Mouse (Mus musculus): Measurements from ENCODE around the gene Sphk2.

The Sphk2 gene

GRCm38 (mm10) chr7:45717918-45718297, at the start of gene Sphk2:
Gene Sphk2, minus strand, starts transcription at chr7:45718002.
- DNase-seq: peak; percentile 99

GRCm38 (mm10) chr7:45767500-45767899, 49.7 kb upstream of the Sphk2 start:
- no peak for DNase-seq

DNA sequence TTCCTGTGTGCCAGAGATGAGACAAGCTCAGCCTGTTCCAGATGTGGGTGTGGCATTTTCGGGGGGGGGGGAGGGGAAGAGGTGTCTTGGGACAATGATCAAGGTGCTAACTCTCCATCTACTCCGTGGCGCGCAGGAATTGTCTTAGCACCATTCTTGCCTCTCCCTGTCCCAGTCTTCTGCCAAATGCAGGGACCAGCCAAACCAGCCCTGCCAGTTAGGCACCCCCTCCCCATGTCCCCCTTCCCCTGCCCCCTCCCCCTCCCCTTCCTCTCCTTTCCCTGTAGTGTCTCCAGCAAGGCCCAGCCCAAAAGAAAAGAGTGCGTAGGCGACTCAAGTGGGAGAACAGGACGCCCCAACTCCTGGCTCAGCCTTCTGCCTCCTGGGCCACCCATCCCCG, 49.0 kb upstream of the Sphk2 start:
- no peak for DNase-seq

GRCm38 (mm10) chr7:45765995-45766394, 48.2 kb upstream of the Sphk2 start:
- no peak for DNase-seq

- DNase-seq: no peak
These were observed 42.3 kb upstream of the Sphk2 start for GRCm38 (mm10) chr7:45760151-45760550.

DNA sequence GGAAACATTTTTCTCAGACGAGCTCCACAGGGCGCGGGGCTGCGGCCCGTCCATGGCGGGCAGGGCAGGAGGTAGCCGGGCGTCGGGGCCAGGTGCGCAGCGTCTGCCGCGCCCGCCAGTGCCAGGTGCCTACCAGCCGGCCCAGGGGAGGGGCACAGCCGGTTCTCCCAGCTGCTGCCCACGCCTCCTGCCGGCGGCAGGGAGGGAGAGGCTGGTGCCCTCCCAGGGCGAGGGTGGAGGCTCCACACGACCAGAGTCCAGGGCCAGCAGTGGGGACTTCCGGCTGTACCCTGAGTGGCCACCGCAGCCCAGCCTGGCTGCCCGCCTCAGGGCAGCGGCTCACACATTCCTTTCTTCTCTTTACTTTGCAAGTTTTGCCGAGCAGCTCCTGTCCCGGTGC, 41.6 kb upstream of the Sphk2 start:
- peak; percentile 72 to 91 for DNase-seq

DNA sequence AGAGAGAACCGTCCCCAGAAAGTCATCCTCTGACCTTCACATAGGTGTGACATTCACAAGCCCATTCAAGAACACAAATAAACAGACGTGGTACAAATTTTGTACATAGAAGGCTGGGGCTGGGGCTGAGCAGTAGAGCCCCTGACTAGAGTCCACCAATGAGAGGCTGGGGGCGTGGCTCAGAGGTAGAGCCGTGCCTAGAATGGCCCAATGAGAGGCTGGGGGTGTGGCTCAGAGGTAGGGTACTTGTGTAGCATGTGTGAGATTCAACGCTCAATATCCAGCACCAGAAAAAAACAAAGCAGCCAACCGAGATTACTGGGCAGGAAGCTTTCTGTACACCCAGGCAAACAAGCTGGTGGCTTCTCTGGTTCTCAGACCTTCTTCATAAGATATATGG, 37.9 kb upstream of the Sphk2 start:
- no peak for DNase-seq

GRCm38 (mm10) chr7:45750162-45750561, 32.4 kb upstream of the Sphk2 start:
- peak; percentile 50 to 63 for DNase-seq

DNA sequence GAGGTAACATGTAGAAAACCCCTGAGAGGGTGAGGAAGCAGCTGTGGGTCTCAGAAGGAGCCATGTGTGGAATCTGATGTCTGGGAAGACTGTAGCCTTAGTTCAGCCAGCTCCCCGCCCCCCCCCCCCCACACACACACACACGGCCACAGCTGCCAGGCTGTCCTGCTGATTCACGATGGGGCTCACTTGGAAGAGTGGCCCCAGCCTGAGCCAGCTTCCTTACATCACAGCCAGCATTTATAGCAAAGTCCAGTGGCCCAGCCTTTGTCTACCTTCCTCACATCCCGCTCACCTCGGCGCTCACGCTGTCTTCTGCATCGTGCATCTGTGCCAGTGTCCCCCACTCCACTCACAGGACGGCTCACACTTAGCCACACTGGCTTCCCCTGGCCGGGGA, 31.6 kb upstream of the Sphk2 start:
- DNase-seq: no peak

GRCm38 (mm10) chr7:45748110-45748509, 30.3 kb upstream of the Sphk2 start:
- DNase-seq: peak in 1 of 2 experiments; percentile 57

DNA sequence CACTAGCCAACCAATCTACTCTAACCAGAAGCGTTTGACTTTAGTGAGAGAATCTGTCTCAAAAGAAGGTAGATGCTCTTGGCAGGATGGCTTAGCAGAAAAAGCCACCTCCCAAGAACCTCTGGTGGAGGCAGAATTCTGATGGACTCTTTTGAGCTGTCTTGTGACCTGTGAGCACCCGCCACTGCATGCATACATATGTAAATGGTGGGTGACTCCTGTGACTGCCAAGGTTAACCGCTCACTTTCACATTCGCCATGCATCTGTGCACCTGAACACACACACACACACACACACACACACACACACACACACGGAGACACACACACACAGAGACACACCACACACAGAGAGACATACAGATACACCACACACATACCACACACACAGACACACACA, 29.6 kb upstream of the Sphk2 start:
- no peak for DNase-seq

DNA sequence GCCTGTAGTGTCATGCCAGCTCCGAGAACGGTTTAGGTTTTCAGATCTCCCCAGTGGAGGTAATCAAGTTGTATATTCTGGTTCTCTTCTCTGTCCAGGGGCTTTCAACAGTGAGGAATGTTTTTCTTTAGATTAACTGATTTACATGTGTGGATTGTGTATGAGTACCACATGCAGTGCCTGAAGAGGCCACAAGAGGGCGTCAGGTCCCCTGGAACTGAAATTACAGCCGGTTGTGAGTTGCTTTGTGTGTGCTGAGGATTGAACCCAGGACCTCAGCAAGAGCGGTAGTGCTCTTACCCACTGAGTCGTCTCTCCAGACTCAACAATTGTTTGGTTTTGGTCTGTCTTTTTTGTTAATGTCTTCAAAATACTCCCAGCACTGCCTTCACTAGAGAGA, 28.7 kb upstream of the Sphk2 start:
- DNase-seq: peak in 1 of 2 experiments; percentile 29

DNA sequence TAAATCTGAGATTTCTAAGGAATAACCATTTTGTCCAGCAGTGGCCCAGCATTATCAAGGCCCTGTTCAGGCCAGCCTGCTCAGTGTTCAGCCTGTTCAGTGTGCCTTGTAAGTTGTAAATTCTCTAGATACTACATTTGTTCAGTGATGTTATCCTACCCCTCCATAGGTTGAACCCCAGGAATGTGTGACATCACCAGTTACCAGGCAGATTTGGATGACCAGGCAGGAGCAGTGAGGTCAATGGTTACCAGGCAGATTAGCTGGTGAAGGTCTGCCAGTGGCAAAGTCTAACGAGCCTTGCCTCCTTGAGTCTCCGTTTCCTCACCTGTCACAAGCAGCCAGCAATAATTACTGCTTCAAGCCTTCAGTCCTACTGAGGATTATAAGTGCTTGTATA, 26.6 kb upstream of the Sphk2 start:
- DNase-seq: peak; percentile 87 to 92

GRCm38 (mm10) chr7:45742338-45742737, 24.5 kb upstream of the Sphk2 start:
- no peak for DNase-seq

GRCm38 (mm10) chr7:45741777-45742176, 24.0 kb upstream of the Sphk2 start:
- DNase-seq: no peak

GRCm38 (mm10) chr7:45741308-45741707, 23.5 kb upstream of the Sphk2 start:
- DNase-seq: no peak

DNA sequence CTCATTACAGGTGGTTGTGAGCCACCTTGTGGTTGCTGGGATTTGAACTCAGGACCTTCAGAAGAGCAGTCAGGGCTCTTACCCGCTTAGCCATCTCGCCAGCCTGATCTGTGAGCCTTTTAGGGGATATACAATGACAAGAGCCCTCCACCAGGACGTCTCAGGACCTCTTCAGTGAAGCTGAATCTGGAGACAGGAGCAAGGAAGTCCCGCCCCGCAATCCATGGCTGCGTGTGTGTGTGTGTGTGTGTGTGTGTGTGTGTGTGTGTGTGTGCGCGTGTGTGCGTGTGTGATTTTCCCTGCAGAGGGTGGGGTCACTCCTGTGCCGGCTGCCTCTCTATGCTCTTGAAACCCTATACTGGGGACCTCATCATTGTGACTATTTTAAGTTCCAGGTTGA, 22.0 kb upstream of the Sphk2 start:
- DNase-seq: no peak

DNA sequence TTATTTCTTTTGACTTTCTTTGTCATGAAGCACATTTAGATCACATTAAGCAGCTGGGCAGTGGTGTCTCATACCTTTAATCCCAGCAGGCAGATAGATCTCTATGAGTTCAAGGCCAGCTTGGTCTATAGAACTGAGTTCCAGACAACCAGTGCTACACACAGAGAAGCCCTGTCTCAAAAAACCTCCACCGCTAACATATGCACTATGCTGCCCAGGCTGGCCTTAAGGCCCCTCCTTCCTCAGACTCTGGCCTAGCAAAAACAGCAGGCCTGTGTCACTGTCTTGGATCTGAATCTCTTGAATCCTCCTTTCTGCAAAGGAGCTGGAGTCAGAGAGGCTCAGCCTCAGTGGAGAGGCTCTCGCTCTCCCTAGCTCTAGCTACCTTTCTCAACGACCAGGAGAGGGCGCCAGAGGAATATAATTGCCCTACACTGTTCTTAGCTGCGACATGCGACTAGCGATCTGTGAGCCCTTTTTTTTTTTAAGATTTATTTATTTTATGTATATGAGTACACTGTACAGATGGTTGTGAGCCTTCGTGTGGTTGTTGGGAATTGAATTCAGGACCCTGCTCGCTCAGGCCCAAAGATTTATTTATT, 21.5 kb upstream of the Sphk2 start:
- DNase-seq: peak; percentile 87 to 92

- DNase-seq: no peak
These were observed 15.7 kb upstream of the Sphk2 start for GRCm38 (mm10) chr7:45733477-45733876.

- peak; percentile 55 to 78 for DNase-seq
These were observed 13.1 kb upstream of the Sphk2 start for GRCm38 (mm10) chr7:45730727-45731431.

- no peak for DNase-seq
These were observed 9.8 kb upstream of the Sphk2 start for GRCm38 (mm10) chr7:45727625-45728024.

DNA sequence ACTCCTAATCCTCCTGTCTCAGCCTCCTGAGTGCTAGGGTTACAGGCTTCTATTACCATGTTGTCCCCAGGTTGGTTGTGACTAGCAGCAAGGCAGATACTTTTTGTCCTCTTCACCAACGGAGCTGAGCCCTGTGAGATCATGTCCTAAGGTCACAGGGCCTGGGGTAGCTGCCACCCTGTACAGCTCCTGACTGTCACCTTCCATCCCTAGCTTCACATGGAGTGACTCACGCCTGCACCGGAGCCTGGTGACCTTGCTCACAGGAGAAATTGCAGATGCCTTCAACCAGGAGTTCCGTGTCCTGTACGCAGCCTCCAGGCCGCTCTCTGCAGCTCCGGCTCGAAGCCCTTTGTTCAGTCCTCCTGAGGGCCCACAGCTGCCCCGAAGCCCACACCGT, 8.6 kb upstream of the Sphk2 start:
- DNase-seq: no peak

DNA sequence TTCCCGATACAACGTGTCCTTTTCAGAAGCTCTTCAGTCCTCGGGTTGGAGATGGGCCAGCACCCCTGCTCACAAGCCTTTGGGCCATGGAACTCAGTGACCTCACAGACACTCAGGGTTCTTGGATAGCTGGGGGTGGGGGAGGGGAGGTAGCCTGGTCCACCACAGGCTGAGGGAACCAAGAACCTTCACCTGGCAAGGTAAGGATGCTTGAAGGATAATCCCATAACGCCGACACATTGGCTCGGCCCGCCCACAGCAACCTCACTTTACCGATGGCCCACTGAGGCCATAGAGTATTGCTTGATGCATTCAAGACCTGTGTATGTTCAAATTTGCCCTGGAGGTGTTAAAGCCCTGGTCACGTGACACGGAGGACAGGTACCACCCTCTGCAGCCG, 7.9 kb upstream of the Sphk2 start, which contains the start of gene Spaca4:
Spaca4 (minus strand) TSS at position 101 of the 400 bp plus-strand sequence.
- DNase-seq: no peak

DNA sequence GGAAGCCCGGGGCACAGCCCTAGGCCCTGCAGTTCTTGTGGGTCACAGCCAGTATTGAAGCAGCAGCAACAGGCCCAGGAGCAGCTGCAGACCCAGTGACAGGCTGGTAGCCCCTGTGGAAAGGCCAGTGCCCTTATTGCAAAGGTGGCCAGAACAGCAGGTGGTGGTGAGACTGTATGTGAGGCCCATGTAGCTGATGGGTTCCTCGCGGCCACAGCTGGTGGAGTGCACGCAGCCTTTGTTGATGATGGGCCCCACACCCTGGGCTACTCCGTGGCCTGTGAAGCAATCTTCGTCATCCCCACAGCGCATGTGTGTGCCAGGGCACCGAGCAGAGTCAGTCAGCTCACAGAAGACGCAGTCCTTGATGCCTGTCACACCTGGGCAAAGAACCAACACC, 7.3 kb upstream of the Sphk2 start:
- no peak for DNase-seq

DNA sequence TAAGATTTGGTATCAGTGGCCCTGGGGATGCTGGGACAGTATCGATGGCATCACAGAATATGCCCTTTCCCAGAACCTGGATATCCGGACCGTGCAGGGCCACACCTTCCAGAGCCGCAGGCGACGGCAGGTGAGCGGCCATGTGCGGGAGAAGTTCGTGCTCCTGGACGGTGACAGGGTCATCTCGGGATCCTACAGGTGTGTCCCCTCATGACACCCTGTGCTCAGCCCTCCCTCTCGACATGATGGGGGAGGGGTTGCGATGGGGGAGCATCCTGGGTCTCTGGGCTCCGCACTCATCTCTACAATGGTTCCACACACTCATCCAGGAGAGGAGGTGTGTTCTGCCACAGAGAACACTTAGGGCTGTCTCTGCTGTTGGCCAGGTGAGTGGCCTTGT, 6.0 kb upstream of the Sphk2 start:
- DNase-seq: no peak

Data from kidney, postnatal 25 days (tissue).